Mouse (Mus musculus) embryonic facial prominence, embryonic 11.5 days (tissue): ENCODE measurements around the gene Cntnap2. TPM values are rescaled to one million over a fixed set of nuclear protein-coding genes. Genes with fewer than 3 reads are reported as not detected.

Experiments used
- ATAC-seq: fragments of 200-750 bp; cut with Nextera tagmentation; replicated peaks from 2 replicates; pipeline ENCODE4 v1.8.0; 2017; ENCODE audit warnings: low read depth; ENCODE audit not compliant: insufficient number of reproducible peaks, low FRiP score, low TSS enrichment
- DNase-seq: peaks from one replicate; pipeline ENCODE4 v3.0.0-alpha.2; 2015; ENCODE audit warnings: low spot score
- H3K27ac ChIP-seq: fragments of 300-500 bp; sonication (generic); replicated peaks from 2 replicates; pipeline ENCODE4 v1.5.1; 2014; ENCODE audit warnings: mild to moderate bottlenecking, low read depth, low read length, control low read depth
- H3K27me3 ChIP-seq: fragments of 300-500 bp; sonication (generic); 2 replicates; pipeline ENCODE4 v1.6.1; 2014; ENCODE audit warnings: mild to moderate bottlenecking, low read length, moderate library complexity, mixed read lengths; ENCODE audit not compliant: control insufficient read depth, insufficient read depth
- H3K36me3 ChIP-seq: fragments of 300-500 bp; sonication (generic); replicated peaks from 2 replicates; pipeline ENCODE4 v1.6.1; 2014; ENCODE audit warnings: low read depth, mild to moderate bottlenecking, low read length, moderate library complexity, mixed read lengths; ENCODE audit not compliant: control insufficient read depth, insufficient read depth
- H3K4me1 ChIP-seq: fragments of 300-500 bp; sonication (generic); 2 replicates; pipeline ENCODE4 v1.6.1; 2014; ENCODE audit warnings: low read length, mixed read lengths; ENCODE audit not compliant: control insufficient read depth, insufficient read depth
- H3K4me2 ChIP-seq: fragments of 300-500 bp; sonication (generic); 2 replicates; pipeline ENCODE4 v1.6.1; 2014; ENCODE audit warnings: low read depth, mild to moderate bottlenecking, control low read depth, low read length, moderate library complexity
- H3K4me3 ChIP-seq: fragments of 300-500 bp; sonication (generic); 2 replicates; pipeline ENCODE4 v1.5.1; 2014; ENCODE audit warnings: low read depth, low read length, control low read depth
- H3K9ac ChIP-seq: fragments of 300-500 bp; sonication (generic); replicated peaks from 2 replicates; pipeline ENCODE4 v1.6.1; 2014; ENCODE audit warnings: mild to moderate bottlenecking, control low read depth, low read length
- H3K9me3 ChIP-seq: fragments of 300-500 bp; sonication (generic); replicated peaks from 2 replicates; pipeline ENCODE4 v1.6.1; 2016; ENCODE audit warnings: mild to moderate bottlenecking, low read length, inconsistent platforms, mixed read lengths; ENCODE audit not compliant: control insufficient read depth
- WGBS: fragments of 180-500 bp; shearing (Covaris S2); extraction: QIAGEN DNeasy Blood & Tissue Kit; methylation state at CpG from one replicate; pipeline ENCODE4 v1.1.7; 2014; 5-methylcytosine and 5-hydroxymethylcytosine counted together
- polyA plus RNA-seq: library from polyadenylated mRNA; unstranded; fragments of >200 nt; fragmentation: Nextera tagmentation; extraction: Ambion mirVana; gene quantifications from 2 replicates; pipeline ENCODE4 v1.2.1, GENCODE M21; 2014

Cntnap2 gene
- polyA plus RNA-seq, 1 experiment from 2014 or later = 6.7 TPM

- no peak overlapping the region for H3K9ac ChIP-seq
- no peaks in the 10 kb centered on the region for H3K36me3 ChIP-seq
- no peak overlapping the region for H3K27ac ChIP-seq
- H3K4me3 ChIP-seq = no peak overlapping the region
- no peak for ATAC-seq
- WGBS = 75% methylated on average over 6 of the region's 6 CpGs
- no peaks in the 10 kb centered on the region for H3K9me3 ChIP-seq
- H3K27me3 ChIP-seq = no peaks in the 10 kb centered on the region
- no peaks in the 10 kb centered on the region for H3K4me1 ChIP-seq
- H3K4me2 ChIP-seq = no peak overlapping the region
- DNase-seq = no peak
Observed at GRCm38 (mm10) chr6:47231513-47231912, 2172.4 kb downstream of the Cntnap2 start.

- Histone ChIP-seq H3K4me2 (no peak overlapping the region), H3K27ac (peak overlapping the region; percentile 56; the same call in 1 of the 2 replicates), H3K9me3 (no peaks in the 10 kb centered on the region), H3K9ac (no peak overlapping the region; the same call in 1 of the 2 replicates), H3K4me1 (0 out of 2 replicates have a peak, but pooled peaks cover 3% of the 10 kb centered on the region), H3K36me3 (no peaks in the 10 kb centered on the region), H3K27me3 (no peaks in the 10 kb centered on the region), H3K4me3 (no peak overlapping the region)
- WGBS = 32% methylated on average over 3 of the region's 3 CpGs
- ATAC-seq (peak; percentile 63), DNase-seq (peak; percentile 52)
Observed at GRCm38 (mm10) chr6:47239376-47239921, 2180.3 kb downstream of the Cntnap2 start.

GRCm38 (mm10) chr6:47241379-47241778 is 2182.2 kb downstream of the Cntnap2 start:
- no peak for ATAC-seq
- DNase-seq = no peak
- Histone ChIP-seq H3K4me2 (no peak overlapping the region), H3K9me3 (no peaks in the 10 kb centered on the region), H3K4me1 (0 out of 2 replicates have a peak, but pooled peaks cover 3% of the 10 kb centered on the region), H3K27me3 (no peaks in the 10 kb centered on the region), H3K36me3 (no peaks in the 10 kb centered on the region), H3K4me3 (no peak overlapping the region), H3K9ac (no peak overlapping the region), H3K27ac (no peak overlapping the region)

- Histone ChIP-seq H3K4me2 (0 out of 2 replicates have a peak overlapping the region, but pooled peaks have one; percentile 17), H3K27ac (no peak overlapping the region), H3K27me3 (no peaks in the 10 kb centered on the region), H3K9me3 (no peaks in the 10 kb centered on the region), H3K9ac (no peak overlapping the region; the same call in 1 of the 2 replicates), H3K36me3 (no peaks in the 10 kb centered on the region), H3K4me3 (peak overlapping the region; percentile 11), H3K4me1 (0 out of 2 replicates have a peak, but pooled peaks cover 3% of the 10 kb centered on the region)
- ATAC-seq (peak; percentile 79), DNase-seq (peak; percentile 96)
- 15% methylated on average over 6 of the region's 6 CpGs for WGBS
Observed at GRCm38 (mm10) chr6:47243863-47244606, 2184.9 kb downstream of the Cntnap2 start.

GRCm38 (mm10) chr6:47244642-47245041 is 2185.5 kb downstream of the Cntnap2 start:
- Histone ChIP-seq H3K9me3 (no peaks in the 10 kb centered on the region), H3K4me3 (peak overlapping the region; percentile 11), H3K36me3 (no peaks in the 10 kb centered on the region), H3K27me3 (no peaks in the 10 kb centered on the region), H3K4me1 (0 out of 2 replicates have a peak, but pooled peaks cover 3% of the 10 kb centered on the region), H3K9ac (no peak overlapping the region; the same call in 1 of the 2 replicates), H3K4me2 (0 out of 2 replicates have a peak overlapping the region, but pooled peaks have one; percentile 17), H3K27ac (no peak overlapping the region)
- DNase-seq (no peak), ATAC-seq (no peak; the same call in 1 of the 2 replicates)
- WGBS = 24% methylated on average over 7 of the region's 7 CpGs

GRCm38 (mm10) chr6:47255270-47255669 is 2196.1 kb downstream of the Cntnap2 start:
- Histone ChIP-seq H3K9ac (no peak overlapping the region), H3K4me2 (no peak overlapping the region), H3K4me3 (no peak overlapping the region), H3K36me3 (no peaks in the 10 kb centered on the region), H3K27ac (no peak overlapping the region), H3K4me1 (no peaks in the 10 kb centered on the region), H3K27me3 (no peaks in the 10 kb centered on the region), H3K9me3 (no peaks in the 10 kb centered on the region)
- WGBS = 84% methylated on average over 2 of the region's 2 CpGs
- DNase-seq (no peak), ATAC-seq (no peak)

GRCm38 (mm10) chr6:47256227-47256887 is 2197.2 kb downstream of the Cntnap2 start:
- no peak overlapping the region; the same call in 1 of the 2 replicates for H3K27ac ChIP-seq

More at GRCm38 (mm10) chr6:47256227-47256887, 2197.2 kb downstream of the Cntnap2 start:
- 77% methylated on average over 4 of the region's 4 CpGs for WGBS
- Histone ChIP-seq H3K4me3 (no peak overlapping the region), H3K27me3 (no peaks in the 10 kb centered on the region), H3K4me1 (no peaks in the 10 kb centered on the region), H3K9ac (no peak overlapping the region), H3K9me3 (no peaks in the 10 kb centered on the region), H3K4me2 (no peak overlapping the region), H3K36me3 (no peaks in the 10 kb centered on the region)
- ATAC-seq = no peak
- DNase-seq = no peak
